Mouse (Mus musculus) gastrocnemius, postnatal 10 days (tissue): ENCODE measurements around the gene Mrps36. TPM values are rescaled to one million over a fixed set of nuclear protein-coding genes. Genes with fewer than 3 reads are reported as not detected.
"Not testable (repeated sequence)": the region's sequence is repeated elsewhere in the genome, so short reads cannot be mapped to it uniquely, and the experiment has no call there.

Experiments
- DNase-seq: peaks from one replicate; pipeline ENCODE4 v3.0.0; 2021; ENCODE audit warnings: mixed read lengths
- total RNA-seq, 2 experiments: library from RNA; stranded (reverse); gene quantifications; 2 replicates each; pipeline ENCODE4 v1.2.3; 2021

Gene Mrps36
- total RNA-seq, 2 experiments from 2014 or later, result 123 to 131 TPM

DNA sequence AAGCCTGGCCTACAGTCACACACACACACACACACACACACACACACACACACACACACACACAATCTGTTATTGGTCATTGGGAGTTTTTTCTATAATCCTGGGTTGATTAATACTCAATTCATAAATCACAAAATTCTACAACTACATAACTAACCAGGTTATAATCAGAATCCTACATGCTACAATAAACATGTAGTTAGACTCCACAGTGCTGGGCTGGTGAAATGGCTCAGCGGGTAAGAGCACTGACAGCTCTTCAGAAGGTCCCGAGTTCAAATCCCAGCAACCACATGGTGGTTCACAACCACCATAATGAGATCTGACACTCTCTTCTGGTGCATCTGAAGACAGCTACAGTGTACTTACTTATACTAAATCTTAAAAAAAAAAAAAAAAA, 11.7 kb downstream of the Mrps36 start:
- DNase-seq, result no peak

DNA sequence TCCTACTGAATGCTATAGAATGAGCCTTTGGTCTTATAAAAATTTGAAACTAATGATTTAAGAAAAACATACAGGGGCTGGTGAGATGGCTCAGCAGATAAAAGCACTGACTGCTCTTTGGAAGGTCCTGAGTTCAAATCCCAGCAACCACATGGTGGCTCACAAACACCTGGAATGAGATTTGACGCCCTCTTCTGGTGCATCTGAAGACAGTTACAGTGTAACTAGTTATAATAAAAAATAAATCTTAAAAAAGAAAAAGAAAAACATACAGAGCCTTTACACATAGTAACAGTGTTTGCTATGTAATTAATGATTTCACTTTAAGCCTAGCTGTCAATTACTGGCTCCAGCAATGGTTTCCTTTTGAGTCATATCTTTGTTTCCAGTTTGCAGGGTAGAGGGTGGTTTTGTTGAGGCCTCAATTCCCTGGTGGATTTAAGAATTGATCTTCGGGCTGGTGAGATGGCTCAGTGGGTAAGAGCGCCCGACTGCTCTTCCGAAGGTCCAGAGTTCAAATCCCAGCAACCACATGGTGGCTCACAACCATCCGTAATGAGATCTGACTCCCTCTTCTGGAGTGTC, 12.9 kb downstream of the Mrps36 start:
- not testable (repeated sequence) for DNase-seq

DNA sequence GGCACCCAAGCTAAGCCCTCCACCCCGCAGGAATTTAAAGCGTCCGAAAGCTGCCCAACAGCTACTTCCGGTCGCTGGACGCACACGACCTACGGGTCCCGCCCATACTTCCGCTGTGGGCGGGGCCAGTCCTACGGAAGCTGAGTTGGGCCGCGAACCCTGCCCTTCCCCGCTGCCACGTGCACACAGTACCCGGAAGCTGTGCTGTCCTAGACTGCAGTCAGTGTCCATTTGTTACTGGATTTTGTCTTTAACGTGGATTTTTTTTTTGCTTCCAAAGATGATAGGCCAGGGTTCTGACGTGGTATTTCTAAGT, 13.6 kb downstream of the Mrps36 start, which contains the start of gene Cdk7:
TSS of gene Cdk7 (minus strand) at position 79 of the 316 bp plus-strand sequence.
- DNase-seq, result peak; percentile 92

DNA sequence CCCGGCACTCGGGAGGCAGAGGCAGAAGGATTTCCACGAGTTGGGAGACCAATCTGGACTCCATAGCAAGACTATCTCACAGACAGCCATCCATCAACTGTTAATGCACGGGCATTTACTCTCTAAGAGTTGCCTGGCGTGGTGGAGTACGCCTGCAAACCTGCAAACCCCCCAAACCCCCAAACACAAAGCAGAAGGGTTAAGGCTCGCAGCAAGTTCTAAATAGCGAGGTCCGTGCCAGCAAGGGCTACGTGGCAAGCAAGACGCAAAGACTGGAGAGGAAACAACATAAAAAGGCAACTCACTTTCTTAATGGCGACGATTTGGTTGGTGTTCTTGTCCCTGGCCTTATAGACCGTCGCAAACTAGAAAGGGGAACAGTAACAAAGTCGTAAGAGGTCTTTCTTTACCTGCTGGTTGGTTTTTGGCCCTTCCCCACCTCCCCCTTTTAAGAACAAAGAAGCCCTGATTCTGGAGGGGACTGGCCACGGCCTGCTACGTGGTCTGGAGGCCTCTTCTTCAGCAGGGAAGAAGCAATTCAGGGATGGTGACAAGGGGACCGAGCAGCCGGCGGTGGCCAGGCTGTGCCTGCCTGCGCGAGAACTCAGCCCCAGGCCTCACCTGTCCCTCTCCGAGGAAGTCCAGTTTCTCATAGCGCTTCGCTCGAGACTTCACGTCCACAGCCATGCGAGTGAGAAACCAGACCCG, 14.2 kb downstream of the Mrps36 start:
- peak; percentile 14 for DNase-seq

DNA sequence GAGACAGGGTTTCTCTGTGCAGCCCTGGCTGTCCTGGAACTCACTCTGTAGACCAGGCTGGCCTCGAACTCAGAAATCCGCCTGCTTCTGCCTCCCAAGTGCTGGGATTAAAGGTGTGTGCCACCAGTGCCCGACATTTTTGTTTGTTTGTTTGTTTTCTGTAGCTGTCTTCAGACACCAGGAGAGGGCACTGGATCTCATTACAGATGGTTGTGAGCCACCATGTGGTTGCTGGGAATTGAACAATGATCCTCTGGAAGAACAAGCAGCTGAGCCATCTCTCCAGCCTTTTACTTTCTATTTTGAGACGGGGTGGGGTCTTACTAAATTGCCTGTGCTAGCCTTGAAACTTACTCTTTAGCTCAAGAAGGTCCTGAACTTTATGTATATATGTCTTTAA, 15.9 kb downstream of the Mrps36 start:
- DNase-seq, result not testable (repeated sequence)

DNA sequence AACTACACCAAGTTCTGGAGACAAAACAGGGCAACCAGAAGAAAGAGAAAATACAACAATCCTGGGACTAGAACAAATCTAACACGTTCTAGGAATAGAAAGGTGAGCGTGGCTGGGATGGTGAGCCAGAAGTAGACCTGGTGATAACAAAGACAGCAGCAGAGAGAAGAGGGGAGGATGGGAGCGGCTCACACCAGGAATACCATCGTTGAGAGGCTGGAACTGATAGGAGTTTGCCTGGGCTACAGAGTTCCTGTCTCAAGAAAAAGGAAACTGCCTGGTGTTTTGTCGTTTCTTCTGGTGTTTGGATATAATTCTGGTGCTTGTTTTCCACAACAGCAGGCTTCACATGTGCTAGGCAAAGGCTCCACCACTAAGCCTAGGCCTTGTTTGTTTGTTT, 16.4 kb downstream of the Mrps36 start:
- no peak for DNase-seq

DNA sequence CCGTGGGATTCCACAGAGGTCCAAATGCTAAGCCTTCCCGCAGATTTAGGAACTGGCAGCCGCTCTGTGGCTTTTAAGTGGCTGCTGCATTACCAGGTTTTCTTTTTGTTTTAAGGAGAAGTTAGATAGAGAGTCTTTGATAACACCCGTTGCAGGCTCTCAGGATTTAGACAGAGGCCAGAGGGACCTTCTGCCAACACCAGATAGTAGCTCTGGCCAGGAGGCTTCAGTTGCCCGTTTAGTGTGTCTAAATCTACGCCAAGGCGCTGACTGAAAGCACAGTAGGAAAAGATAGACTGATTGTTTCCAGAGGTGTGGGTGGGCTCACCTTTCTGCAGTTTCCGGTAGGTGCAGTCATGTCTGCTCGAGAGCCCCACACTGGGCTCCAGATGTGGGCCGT, 19.3 kb downstream of the Mrps36 start:
- DNase-seq, result no peak

DNA sequence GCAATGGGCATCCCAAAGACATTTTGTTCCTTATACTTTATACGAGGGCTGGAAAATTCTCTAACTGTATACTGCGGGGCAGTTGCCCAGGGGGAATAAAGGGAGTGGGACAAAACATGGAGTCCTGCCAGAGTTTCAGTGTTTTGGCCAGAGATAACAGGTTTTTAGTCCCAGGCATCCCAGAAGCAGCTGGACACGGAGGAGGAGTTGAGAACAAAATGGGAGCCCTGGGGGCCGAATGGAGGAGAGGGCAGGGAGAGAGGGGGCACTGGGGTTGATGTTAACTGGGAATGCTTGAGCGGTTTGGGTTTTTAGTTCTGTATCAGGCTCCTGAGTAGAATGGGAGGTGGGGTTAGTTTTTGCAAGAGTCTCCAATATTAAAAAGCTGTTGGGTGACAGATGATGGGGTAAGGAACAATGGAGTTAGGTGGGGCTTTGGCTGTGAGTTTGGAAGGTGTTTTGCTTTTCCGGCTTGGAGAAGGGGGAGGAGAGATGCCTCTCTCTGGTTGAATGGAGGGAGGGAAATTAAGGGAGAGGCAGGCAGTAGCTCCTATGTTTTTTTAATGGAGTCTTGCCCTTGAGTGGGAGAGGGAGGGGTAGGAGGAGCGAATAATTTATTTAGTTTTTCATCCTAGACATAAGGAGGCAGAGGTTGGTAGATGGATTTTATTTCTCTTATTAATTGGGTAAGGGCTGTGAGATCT, 20.3 kb downstream of the Mrps36 start:
- DNase-seq, result no peak

DNA sequence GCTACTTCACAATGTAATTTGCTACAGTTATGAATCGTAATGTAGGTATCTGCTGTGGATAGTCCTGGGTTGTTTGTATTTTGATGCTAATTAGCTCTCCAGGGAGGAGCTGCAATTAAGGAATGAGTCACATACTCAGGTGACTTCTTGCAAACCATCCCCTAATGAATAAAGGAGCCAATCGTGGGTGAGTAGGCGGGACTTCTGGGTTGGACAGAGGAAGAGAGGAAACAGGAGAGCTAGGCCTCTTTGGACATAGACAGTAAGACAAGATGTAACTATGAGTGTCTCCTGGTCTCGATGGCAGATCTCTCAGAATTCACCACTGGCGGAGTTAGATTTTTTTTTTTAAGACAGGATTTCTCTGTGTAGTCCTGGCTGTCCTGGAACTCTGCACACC, 22.8 kb downstream of the Mrps36 start:
- DNase-seq, result no peak

DNA sequence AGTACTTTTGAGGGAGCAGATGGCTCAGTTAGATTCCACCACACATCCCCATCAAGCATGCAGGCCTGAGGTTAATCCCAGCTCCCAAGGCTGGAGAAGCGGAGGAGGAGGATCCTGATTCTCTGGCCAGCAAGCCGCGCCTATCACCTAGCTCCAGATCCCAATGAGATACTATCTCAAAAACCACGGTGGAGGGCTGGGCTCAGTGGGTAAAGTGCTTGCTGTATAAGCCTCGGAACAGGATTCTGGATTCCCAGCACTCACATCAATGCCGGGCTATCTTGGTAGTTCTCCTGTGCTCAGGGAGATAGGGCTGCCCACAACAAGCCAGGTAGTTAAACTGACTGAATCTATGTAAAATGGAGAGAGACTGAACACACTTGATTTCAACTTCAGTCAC, 29.0 kb downstream of the Mrps36 start:
- DNase-seq, result no peak

DNA sequence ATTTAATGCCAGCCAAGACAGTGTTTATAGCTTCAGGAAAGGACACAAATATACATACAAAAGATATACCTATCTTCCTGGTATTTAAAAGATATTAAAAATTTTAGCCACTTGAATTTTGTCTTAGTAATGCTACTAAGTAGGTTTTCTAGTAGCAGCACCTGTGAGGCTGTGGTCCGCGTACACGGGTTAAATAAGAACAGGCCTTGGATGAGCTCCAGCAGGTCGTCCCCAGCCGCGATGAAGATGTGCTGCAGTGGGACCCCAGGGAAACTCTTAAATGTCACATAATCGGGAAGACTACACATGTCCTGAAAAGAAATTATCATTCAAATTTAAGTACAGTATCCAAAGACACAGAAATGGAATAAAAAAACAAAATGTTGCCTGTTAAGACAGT, 38.3 kb downstream of the Mrps36 start:
- DNase-seq, result no peak

DNA sequence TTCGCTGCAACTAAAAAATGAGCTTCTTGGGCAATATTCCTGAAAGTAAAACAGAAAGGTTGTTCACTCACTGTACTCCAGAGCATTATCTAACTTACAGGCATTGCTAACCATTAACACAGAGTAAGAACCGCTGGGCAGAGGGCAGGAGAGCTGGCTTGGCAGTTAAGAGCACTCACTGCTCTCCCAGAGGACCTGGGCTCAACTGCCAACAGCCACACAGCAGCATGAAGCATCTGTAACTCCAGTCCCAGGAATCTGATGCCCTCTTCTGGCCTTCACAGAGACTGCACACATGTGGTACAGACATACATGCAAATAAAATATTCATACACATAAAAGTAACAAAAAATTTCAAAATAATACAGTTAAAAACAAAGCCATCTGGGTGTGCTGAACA, 41.0 kb downstream of the Mrps36 start:
- DNase-seq, result no peak

DNA sequence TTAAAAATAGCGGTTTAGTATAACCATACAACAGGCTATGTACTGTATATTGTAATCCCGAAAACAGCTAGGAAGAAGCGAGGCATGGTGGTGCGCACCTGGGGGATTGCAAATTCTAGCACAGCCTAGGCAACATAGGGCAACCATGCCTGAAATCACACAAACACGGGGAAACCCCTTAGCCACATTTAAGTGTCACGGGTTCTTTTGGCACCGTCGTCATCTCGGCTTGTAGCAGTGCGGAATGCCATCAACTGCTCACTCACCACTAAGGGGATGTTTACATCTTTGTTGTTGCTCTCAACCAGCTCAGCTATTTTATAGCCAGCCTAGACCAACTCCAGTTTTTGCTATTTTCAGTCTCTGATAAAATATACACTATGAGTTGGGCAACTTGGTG, 45.6 kb downstream of the Mrps36 start:
- DNase-seq, result no peak

DNA sequence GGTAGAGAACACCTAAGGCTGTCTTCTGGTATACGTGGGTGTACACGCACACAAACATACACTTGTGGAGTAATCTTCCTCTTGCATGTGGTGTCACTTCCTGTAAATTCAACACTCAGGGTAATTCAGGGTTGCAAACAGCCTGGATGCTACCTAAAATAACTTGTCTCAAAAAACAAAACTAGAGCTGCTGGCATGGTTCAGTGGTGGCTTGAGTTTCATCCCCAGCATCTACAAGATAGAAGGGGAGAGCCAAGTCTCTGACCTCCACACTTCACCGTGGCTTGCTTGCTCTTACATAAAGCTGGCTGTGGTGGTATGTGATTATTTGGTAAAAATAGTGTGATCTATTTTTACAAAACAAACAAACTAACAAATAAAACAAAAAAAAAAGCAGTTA, 46.9 kb downstream of the Mrps36 start:
- no peak for DNase-seq

DNA sequence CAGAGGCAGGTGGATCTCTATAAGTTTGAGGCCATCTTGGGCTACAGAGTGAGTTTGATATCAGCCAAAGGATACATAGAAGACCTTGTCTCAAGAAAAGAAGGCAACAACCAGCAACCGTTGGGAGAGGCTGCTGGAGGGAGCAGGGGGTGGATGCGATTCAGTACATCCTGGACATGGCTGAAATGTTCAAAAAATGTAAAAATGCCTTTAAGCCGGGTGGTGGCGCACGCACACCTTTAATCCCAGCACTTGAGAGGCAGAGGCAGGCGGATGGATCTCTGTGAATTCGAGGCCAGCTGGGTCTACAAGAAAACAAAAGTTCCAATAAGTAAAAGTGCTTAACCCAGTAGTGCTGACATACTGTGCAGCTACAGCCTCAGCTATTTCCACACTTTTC, 56.9 kb downstream of the Mrps36 start:
- no peak for DNase-seq

Other genes with a start within 250 kb of the Mrps36 start
- gene Ocln, start 191.9 kb downstream of the Mrps36 start, total RNA-seq, result under 1 TPM; 0.54 to 0.78 TPM
- 1 to 10 TPM; 1.2 TPM for gene Marveld2, start 127.7 kb downstream of the Mrps36 start, total RNA-seq
- gene Ak6, start 93.7 kb downstream of the Mrps36 start, total RNA-seq, result 10 to 100 TPM; 66.7 to 71.5 TPM
- gene Rad17, start 93.6 kb downstream of the Mrps36 start, total RNA-seq, result 10 to 100 TPM; 11.0 to 11.7 TPM
- gene Taf9, start 93.1 kb downstream of the Mrps36 start, total RNA-seq, result 10 to 100 TPM; 10.8 to 12.9 TPM
- 1 to 10 TPM in 1 of 2 experiments, under 1 TPM in 1; 0.94 to 1.4 TPM for gene Ccdc125, start 74.9 kb downstream of the Mrps36 start, total RNA-seq
- 10 to 100 TPM; 20.4 to 26.9 TPM for gene Cdk7, start 13.7 kb downstream of the Mrps36 start, total RNA-seq
- gene Cenph, start 31.2 kb upstream of the Mrps36 start, total RNA-seq, result 1 to 10 TPM; 2.3 to 3.3 TPM
- 10 to 100 TPM; 10.4 to 13.0 TPM for gene Ccnb1, start 41.9 kb upstream of the Mrps36 start, total RNA-seq
- 10 to 100 TPM; 19.1 to 23.5 TPM for gene Slc30a5, start 88.8 kb upstream of the Mrps36 start, total RNA-seq